Comparison of ENCODE assay signal across 8 mouse cellular contexts in genomic region chr5:116023251-116023661, GRCm38 (mm10). TPM values are rescaled to one million over a fixed set of nuclear protein-coding genes. Genes with fewer than 3 reads are reported as not detected.
DNase-seq lines count a peak whose midpoint lies in the region; ATAC-seq and TF ChIP-seq lines count a peak whose summit lies in the region.
"Had no signal": no experiment of that assay in that cellular context is flagged by ENCODE, and none has a peak within 500 bp of the region (broad histone marks: within the 10 kb centered on the region; RNA-seq: fewer than 3 reads in every experiment).

No protein-coding gene starts in this region.

- peaks cover 32% of the 10 kb centered on the region for H3K36me3 ChIP-seq in limb, embryonic 14.5 days (ENCODE audit: control insufficient read depth, insufficient read depth, low read length)
- H3K36me3 ChIP-seq in neural tube, embryonic 13.5 days = peaks cover 42% of the 10 kb centered on the region

- TF ChIP-seq POLR2A in cortical plate, adult 2 months (IDR thresholded peaks at IDR 0.05; ENCODE audit: extremely low read depth, insufficient read depth, low read length) = no peak
- TF ChIP-seq POLR2A in limb, embryonic 14.5 days (IDR thresholded peaks at IDR 0.05; ENCODE audit: borderline replicate concordance, extremely low read depth, insufficient read depth, insufficient read length) = no peak

- H3K4me3 ChIP-seq in cortical plate, adult 2 months (ENCODE audit: insufficient read depth, low read length) = peak overlapping the region; percentile 31
- H3K4me3 ChIP-seq in limb, embryonic 14.5 days (replicated peaks; ENCODE audit: low read length) = peak overlapping the region; percentile 77
- H3K4me3 ChIP-seq in neural tube, embryonic 13.5 days = peak overlapping the region; percentile 92

- WGBS in limb, embryonic 14.5 days = 8% methylated on average over 8 of the region's 8 CpGs
- 27% methylated on average over 8 of the region's 8 CpGs for WGBS in neural tube, embryonic 13.5 days

- no peaks in the 10 kb centered on the region for H3K27me3 ChIP-seq in limb, embryonic 14.5 days (ENCODE audit: control insufficient read depth, insufficient read depth, low read length)
- no peaks in the 10 kb centered on the region for H3K27me3 ChIP-seq in neural tube, embryonic 13.5 days

- no peaks in the 10 kb centered on the region for H3K9me3 ChIP-seq in limb, embryonic 14.5 days (ENCODE audit: control insufficient read depth, low read length)
- H3K9me3 ChIP-seq in neural tube, embryonic 13.5 days = no peaks in the 10 kb centered on the region

- no peak overlapping the region for H3K27ac ChIP-seq in cortical plate, adult 2 months (ENCODE audit: insufficient read depth, low read length)
- H3K27ac ChIP-seq in limb, embryonic 14.5 days (replicated peaks; ENCODE audit: low read depth, low read length) = peak overlapping the region; percentile 69
- H3K27ac ChIP-seq in neural tube, embryonic 13.5 days (replicated peaks) = no peak overlapping the region

- H3K4me2 ChIP-seq in limb, embryonic 14.5 days (replicated peaks; ENCODE audit: low read depth, low read length, severe bottlenecking) = peak overlapping the region; percentile 86
- peak overlapping the region; percentile 91 for H3K4me2 ChIP-seq in neural tube, embryonic 13.5 days

- ATAC-seq in limb, embryonic 14.5 days (ENCODE audit: low FRiP score, low read depth) = no peak
- no peak for ATAC-seq in neural tube, embryonic 13.5 days (ENCODE audit: low read depth)
- no peak for ATAC-seq in megakaryocyte progenitor cell, adult 5-6 weeks (replicated peaks; ENCODE audit: poor library complexity)

- TF ChIP-seq CTCF in cortical plate, adult 2 months (IDR thresholded peaks at IDR 0.05; ENCODE audit: extremely low read depth, insufficient read depth, low read length) = no peak

- peak; percentile 44 to 56 for DNase-seq in spleen, postnatal 10 days (ENCODE audit: low spot score in 2 of 2)
- DNase-seq in spleen, adult 18-20 months = no peak
- DNase-seq in induced T-regulatory cell, adult 2 months (ENCODE audit: low read depth) = peak; percentile 30
- no peak for DNase-seq in limb, embryonic 14.5 days (ENCODE audit: low spot score)

- H3K4me1 ChIP-seq in cortical plate, adult 2 months (ENCODE audit: control insufficient read depth, insufficient read depth, low read length) = no peaks in the 10 kb centered on the region
- H3K4me1 ChIP-seq in limb, embryonic 14.5 days (ENCODE audit: control insufficient read depth, insufficient read depth, low read length) = peaks cover 8% of the 10 kb centered on the region; the same call in 1 of the 2 replicates
- H3K4me1 ChIP-seq in neural tube, embryonic 13.5 days (replicated peaks) = peaks cover 20% of the 10 kb centered on the region

- peak overlapping the region; percentile 84 for H3K9ac ChIP-seq in limb, embryonic 14.5 days (ENCODE audit: low read depth, low read length, severe bottlenecking)
- H3K9ac ChIP-seq in neural tube, embryonic 13.5 days = peak overlapping the region; percentile 85

RNA-seq across cellular contexts. Expression of gene Prkab1, which starts 1.1 kb away (rescaled TPM):
- 32.7 and 39.9 TPM in 2 replicates for polyA plus RNA-seq in cortical plate, adult 2 months (2012; rRNA removed)
- polyA plus RNA-seq in limb, embryonic 14.5 days (2012; rRNA removed) = 89.2 and 111 TPM in 2 replicates
- polyA plus RNA-seq in limb, embryonic 14.5 days (2014; fragmentation: Nextera tagmentation; extraction: Ambion mirVana) = 62.6 and 66.7 TPM in 2 replicates
- polyA plus RNA-seq in neural tube, embryonic 13.5 days (2015; fragmentation: Nextera tagmentation; extraction: Ambion mirVana) = 45.9 and 49.4 TPM in 2 replicates
- 34.9 and 38.1 TPM in 2 replicates for total RNA-seq in megakaryocyte progenitor cell, adult 5-6 weeks (2015)
- total RNA-seq in megakaryocyte progenitor cell, adult 5-6 weeks (2017) = 25.1 and 25.9 TPM in 2 replicates

RNA-seq across cellular contexts. Expression of gene Tmem233, which starts 59.8 kb away (rescaled TPM):
- not detected in 2 replicates for polyA plus RNA-seq in cortical plate, adult 2 months (2012; rRNA removed)
- 0.09 and 0.33 TPM in 2 replicates for polyA plus RNA-seq in limb, embryonic 14.5 days (2012; rRNA removed)
- not detected in 2 replicates for polyA plus RNA-seq in limb, embryonic 14.5 days (2014; fragmentation: Nextera tagmentation; extraction: Ambion mirVana)
- not detected in 2 replicates for polyA plus RNA-seq in neural tube, embryonic 13.5 days (2015; fragmentation: Nextera tagmentation; extraction: Ambion mirVana)
- not detected in 2 replicates for total RNA-seq in megakaryocyte progenitor cell, adult 5-6 weeks (2015)
- not detected in 2 replicates for total RNA-seq in megakaryocyte progenitor cell, adult 5-6 weeks (2017)
- total RNA-seq: heart, adult 18-20 months had no signal

Comparison
In these comparisons a context has a peak if more than half of its experiments do, and no peak if none do; other contexts are left out.
1. DNase-seq: peak in spleen, postnatal 10 days (2 of 2) and induced T-regulatory cell, adult 2 months (single experiment); none in spleen, adult 18-20 months (0 of 2) and limb, embryonic 14.5 days (single experiment).
2. H3K4me3 ChIP-seq: peak in every context shown above with its lines; median percentile 92 in neural tube, embryonic 13.5 days; 77 in limb, embryonic 14.5 days; 31 in cortical plate, adult 2 months.